Mouse (Mus musculus): ENCODE results near the gene Ano2.

- TF ChIP-seq CTCF (IDR thresholded peaks at IDR 0.05; ENCODE audit: insufficient read depth, low read length): no peak
- TF ChIP-seq POLR2A (IDR thresholded peaks at IDR 0.05; ENCODE audit: borderline replicate concordance, extremely low read depth, low read depth, low read length): no peak
These were observed 234.8 kb downstream of the Ano2 start for GRCm38 (mm10) chr6:125924979-125925378.

Data from lung, adult 2 months (tissue).